Mouse (Mus musculus): ENCODE measurements around the gene Fbxo27. TPM values are rescaled to one million over a fixed set of nuclear protein-coding genes. Genes with fewer than 3 reads are reported as not detected.

Fbxo27 gene
- polyA plus RNA-seq, 1 experiment from 2014 or later = 0.15 TPM

GRCm38 (mm10) chr7:28726600-28726999 lies 34.0 kb downstream of the Fbxo27 start:
- Histone ChIP-seq H3K27ac (replicated peaks) (no peak overlapping the region), H3K9ac (no peak overlapping the region), H3K36me3 (replicated peaks) (no peaks in the 10 kb centered on the region), H3K4me3 (replicated peaks) (no peak overlapping the region), H3K9me3 (replicated peaks) (no peaks in the 10 kb centered on the region), H3K4me1 (replicated peaks) (peaks cover 5% of the 10 kb centered on the region; the same call in 1 of the 2 replicates), H3K4me2 (no peak overlapping the region), H3K27me3 (peaks cover 11% of the 10 kb centered on the region)
- WGBS (ENCODE audit: insufficient replicate concordance) = 10% methylated on average over 14 of the region's 14 CpGs
- ATAC-seq (ENCODE audit: insufficient read depth) = no peak

DNA sequence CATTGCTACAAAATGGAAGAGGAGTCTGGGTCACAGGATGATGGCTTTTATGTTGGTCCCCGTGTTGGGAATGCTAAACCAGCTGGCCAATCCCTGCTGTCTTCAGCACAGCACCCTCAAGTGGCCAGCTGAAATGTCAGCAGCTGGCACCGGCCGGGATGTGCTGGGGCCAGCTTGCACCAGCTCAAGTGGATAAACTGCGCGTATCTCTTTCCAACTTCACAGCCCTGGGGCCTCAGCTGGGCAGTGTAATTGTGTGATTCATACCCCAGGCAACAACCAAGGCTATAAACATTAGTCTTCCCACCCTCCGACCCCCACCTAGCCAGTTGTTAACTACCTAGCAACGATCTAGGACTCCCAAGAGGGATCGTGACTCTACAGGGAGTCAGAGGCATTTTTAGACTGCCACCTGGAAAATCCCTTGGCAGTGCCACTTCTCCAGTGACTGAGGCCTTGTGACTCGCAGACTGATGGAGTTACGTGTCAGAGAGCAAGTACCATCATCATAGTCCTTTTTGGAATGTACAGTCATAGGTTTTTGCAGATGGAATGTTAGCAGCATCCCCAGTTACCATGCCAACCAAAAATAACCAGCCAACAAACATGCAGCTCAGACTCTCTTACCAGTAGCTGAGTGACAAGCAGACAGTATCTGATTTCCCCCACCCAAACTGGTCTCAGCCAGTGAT lies 35.1 kb downstream of the Fbxo27 start:
- Histone ChIP-seq H3K9me3 (replicated peaks) (no peaks in the 10 kb centered on the region), H3K9ac (no peak overlapping the region), H3K4me1 (replicated peaks) (peaks cover 14% of the 10 kb centered on the region), H3K36me3 (replicated peaks) (0 out of 2 replicates have a peak, but pooled peaks cover 3% of the 10 kb centered on the region), H3K27ac (replicated peaks) (no peak overlapping the region), H3K4me3 (replicated peaks) (no peak overlapping the region), H3K27me3 (peaks cover 22% of the 10 kb centered on the region), H3K4me2 (no peak overlapping the region)
- WGBS (ENCODE audit: insufficient replicate concordance) = 65% methylated on average over 10 of the region's 10 CpGs
- no peak for ATAC-seq (ENCODE audit: insufficient read depth)

GRCm38 (mm10) chr7:28732341-28733142 lies 39.9 kb downstream of the Fbxo27 start:
- peak overlapping the region; percentile 84 for H3K4me2 ChIP-seq
- 5% methylated on average over 58 of the region's 58 CpGs for WGBS (ENCODE audit: insufficient replicate concordance)
- H3K4me1 ChIP-seq (replicated peaks) = peaks cover 19% of the 10 kb centered on the region
- 0 out of 2 replicates have a peak, but pooled peaks cover 3% of the 10 kb centered on the region for H3K36me3 ChIP-seq (replicated peaks)
- no peak overlapping the region; the same call in 1 of the 2 replicates for H3K9ac ChIP-seq
- ATAC-seq (ENCODE audit: insufficient read depth) = peak; percentile 84
- H3K27ac ChIP-seq (replicated peaks) = no peak overlapping the region
- no peaks in the 10 kb centered on the region for H3K9me3 ChIP-seq (replicated peaks)
- H3K27me3 ChIP-seq = peaks cover 22% of the 10 kb centered on the region
- peak overlapping the region; percentile 54 for H3K4me3 ChIP-seq (replicated peaks)

GRCm38 (mm10) chr7:28733211-28733610 lies 40.6 kb downstream of the Fbxo27 start:
- Histone ChIP-seq H3K9me3 (replicated peaks) (no peaks in the 10 kb centered on the region), H3K36me3 (replicated peaks) (peaks cover 4% of the 10 kb centered on the region; the same call in 1 of the 2 replicates), H3K4me2 (peak overlapping the region; percentile 84), H3K4me3 (replicated peaks) (peak overlapping the region; percentile 54), H3K4me1 (replicated peaks) (peaks cover 19% of the 10 kb centered on the region), H3K27me3 (peaks cover 22% of the 10 kb centered on the region), H3K27ac (replicated peaks) (no peak overlapping the region), H3K9ac (no peak overlapping the region; the same call in 1 of the 2 replicates)
- WGBS (ENCODE audit: insufficient replicate concordance) = 17% methylated on average over 11 of the region's 11 CpGs
- ATAC-seq (ENCODE audit: insufficient read depth) = 0 out of 2 replicates have a peak, but pooled peaks have one; percentile 4

GRCm38 (mm10) chr7:28735701-28736100 lies 43.1 kb downstream of the Fbxo27 start:
- Histone ChIP-seq H3K36me3 (replicated peaks) (peaks cover 15% of the 10 kb centered on the region), H3K4me1 (replicated peaks) (peaks cover 27% of the 10 kb centered on the region), H3K4me3 (replicated peaks) (no peak overlapping the region), H3K9ac (no peak overlapping the region), H3K27me3 (peaks cover 20% of the 10 kb centered on the region), H3K9me3 (replicated peaks) (no peaks in the 10 kb centered on the region), H3K27ac (replicated peaks) (no peak overlapping the region), H3K4me2 (no peak overlapping the region)
- no peak for ATAC-seq (ENCODE audit: insufficient read depth)
- 65% methylated on average over 6 of the region's 6 CpGs for WGBS (ENCODE audit: insufficient replicate concordance)

GRCm38 (mm10) chr7:28739829-28740228 lies 47.2 kb downstream of the Fbxo27 start:
- Histone ChIP-seq H3K4me1 (replicated peaks) (peaks cover 26% of the 10 kb centered on the region), H3K27me3 (no peaks in the 10 kb centered on the region), H3K9me3 (replicated peaks) (no peaks in the 10 kb centered on the region), H3K4me3 (replicated peaks) (no peak overlapping the region), H3K9ac (no peak overlapping the region), H3K36me3 (replicated peaks) (peaks cover 12% of the 10 kb centered on the region), H3K4me2 (no peak overlapping the region), H3K27ac (replicated peaks) (no peak overlapping the region)
- 81% methylated on average over 21 of the region's 21 CpGs for WGBS (ENCODE audit: insufficient replicate concordance)
- no peak for ATAC-seq (ENCODE audit: insufficient read depth)

DNA sequence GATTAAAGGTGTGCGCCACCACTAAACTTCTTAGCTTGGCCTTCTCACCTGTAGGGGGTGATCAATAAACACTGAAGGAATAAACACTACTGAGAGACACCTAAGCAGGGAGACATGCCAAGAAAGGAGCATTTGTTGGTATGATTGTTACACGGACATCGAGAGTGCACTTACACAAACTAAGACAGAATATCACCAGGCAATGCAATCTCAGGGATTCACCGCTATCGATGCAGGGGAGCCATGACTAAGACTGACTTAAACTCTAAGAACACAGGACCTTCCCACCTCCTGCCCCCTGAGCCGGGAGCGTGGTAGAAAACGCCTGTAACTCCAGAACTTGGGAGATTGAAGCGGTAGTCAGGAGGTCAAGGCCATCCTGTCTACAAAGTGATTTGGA lies 48.3 kb downstream of the Fbxo27 start:
- Histone ChIP-seq H3K36me3 (replicated peaks) (peaks cover 16% of the 10 kb centered on the region), H3K4me2 (peak overlapping the region; percentile 78), H3K27ac (replicated peaks) (peak overlapping the region; percentile 75), H3K27me3 (no peaks in the 10 kb centered on the region), H3K9ac (peak overlapping the region; percentile 77), H3K9me3 (replicated peaks) (no peaks in the 10 kb centered on the region), H3K4me3 (replicated peaks) (peak overlapping the region; percentile 86), H3K4me1 (replicated peaks) (peaks cover 26% of the 10 kb centered on the region)
- 32% methylated on average over 9 of the region's 9 CpGs for WGBS (ENCODE audit: insufficient replicate concordance)
- no peak for ATAC-seq (ENCODE audit: insufficient read depth)

DNA sequence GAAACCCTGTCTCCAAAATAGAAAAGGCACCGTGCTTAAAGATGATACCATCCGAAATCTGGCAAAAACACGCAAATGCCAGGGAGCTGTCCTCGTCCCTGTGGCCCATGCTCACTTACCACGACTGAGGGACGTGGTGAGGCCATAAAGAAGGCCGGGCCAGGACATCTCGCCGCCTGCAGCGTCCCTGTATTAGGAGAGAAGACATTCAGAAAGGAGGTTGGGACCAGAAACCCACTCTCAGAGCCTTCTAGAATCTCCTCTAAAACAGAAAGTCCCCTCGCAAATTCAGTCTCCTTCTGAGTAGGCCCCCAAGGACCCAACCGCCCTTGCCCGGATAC lies 48.7 kb downstream of the Fbxo27 start:
- peaks cover 26% of the 10 kb centered on the region for H3K4me1 ChIP-seq (replicated peaks)
- H3K27me3 ChIP-seq = no peaks in the 10 kb centered on the region
- peak overlapping the region; percentile 86 for H3K4me3 ChIP-seq (replicated peaks)
- ATAC-seq (ENCODE audit: insufficient read depth) = peak; percentile 2; the same call in 1 of the 2 replicates
- H3K4me2 ChIP-seq = peak overlapping the region; percentile 78
- no peaks in the 10 kb centered on the region for H3K9me3 ChIP-seq (replicated peaks)
- under 1% methylated on average over 13 of the region's 13 CpGs for WGBS (ENCODE audit: insufficient replicate concordance)
- peak overlapping the region; percentile 75 for H3K27ac ChIP-seq (replicated peaks)
- peaks cover 20% of the 10 kb centered on the region for H3K36me3 ChIP-seq (replicated peaks)
- peak overlapping the region; percentile 77 for H3K9ac ChIP-seq

GRCm38 (mm10) chr7:28741709-28742438 lies 49.2 kb downstream of the Fbxo27 start, which contains the start of the genes Mrps12 and Sars2:
Mrps12 (minus strand) TSS chr7:28741820.
Sars2 (plus strand) TSS chr7:28741992.
- no peaks in the 10 kb centered on the region for H3K9me3 ChIP-seq (replicated peaks)
- peak within 1 kb of the TSS; percentile 84 for H3K27ac ChIP-seq (replicated peaks)
- peaks cover 26% of the 10 kb centered on the region for H3K4me1 ChIP-seq (replicated peaks)
- H3K4me2 ChIP-seq = peak within 1 kb of the TSS; percentile 78
- peaks cover 21% of the 10 kb centered on the region for H3K36me3 ChIP-seq (replicated peaks)
- WGBS (ENCODE audit: insufficient replicate concordance) = under 1% methylated on average over 39 of the region's 39 CpGs
- H3K4me3 ChIP-seq (replicated peaks) = peak within 1 kb of the TSS; percentile 86
- peak; percentile 94 for ATAC-seq (ENCODE audit: insufficient read depth)
- no peaks in the 10 kb centered on the region for H3K27me3 ChIP-seq
- peak within 1 kb of the TSS; percentile 77 for H3K9ac ChIP-seq

Data from liver, embryonic 15.5 days (tissue).